Mouse (Mus musculus) mouse trophoblast stem cell (cell line): ENCODE data around the gene Arhgef39.

ENCODE experiments used
- in situ Hi-C, 2 experiments: fragments of 300-500 bp; cut with MseI, MboI; formaldehyde crosslinking; loops; 2 replicates in 1 of 2; 3 replicates in 1 of 2; pipeline ENCODE4 v1.15.1; 2025

Arhgef39 gene

GRCm38 (mm10) chr4:43499407-43500333 lies at the start of gene Arhgef39:
Gene Arhgef39, minus strand, starts transcription at chr4:43499695.
- in situ Hi-C loops: no loop called here

DNA sequence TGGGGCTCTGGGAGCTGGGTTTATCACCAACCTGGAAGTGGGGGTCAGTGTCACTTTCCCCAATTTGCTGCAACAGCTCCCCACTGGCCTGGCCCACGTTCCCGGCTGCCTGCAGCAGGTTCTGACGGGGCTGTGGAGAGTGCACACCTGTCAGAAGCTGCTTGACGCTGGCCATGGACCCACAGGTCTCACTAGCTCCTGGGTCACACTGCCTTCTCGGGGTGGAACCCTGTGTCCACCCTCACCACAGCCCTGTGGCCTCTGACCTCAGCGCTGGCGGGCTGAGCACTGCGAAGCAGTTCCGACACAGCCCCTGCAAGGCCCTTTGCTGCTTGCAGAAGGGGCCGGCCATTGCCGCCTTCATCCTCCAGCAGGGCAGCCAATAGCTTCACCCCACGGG lies 49.6 kb upstream of the Arhgef39 start:
- in situ Hi-C loops: no loop called here

DNA sequence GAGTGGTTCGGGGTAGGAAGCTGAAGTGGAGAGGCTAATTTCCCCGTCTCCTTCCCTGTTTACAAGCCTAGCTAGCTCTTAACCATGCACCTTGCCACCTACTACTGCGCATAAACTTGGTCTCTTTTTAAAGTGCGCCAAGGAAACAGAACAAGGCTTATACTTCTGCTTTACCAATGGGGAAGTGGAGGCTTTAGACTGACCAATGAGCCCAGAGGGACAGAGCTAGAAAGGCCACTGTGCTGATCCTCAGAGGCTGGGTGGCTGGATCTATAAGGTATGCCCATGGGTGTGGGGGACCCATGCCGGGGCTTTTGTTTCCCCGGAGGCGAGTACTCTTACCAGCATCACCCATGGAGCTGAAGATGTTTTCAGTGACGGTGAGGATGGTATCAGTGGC lies 47.7 kb upstream of the Arhgef39 start:
- in situ Hi-C loops: no loop called here

- in situ Hi-C loops: no loop called here
Measured at GRCm38 (mm10) chr4:43546375-43547047, 47.0 kb upstream of the Arhgef39 start.

DNA sequence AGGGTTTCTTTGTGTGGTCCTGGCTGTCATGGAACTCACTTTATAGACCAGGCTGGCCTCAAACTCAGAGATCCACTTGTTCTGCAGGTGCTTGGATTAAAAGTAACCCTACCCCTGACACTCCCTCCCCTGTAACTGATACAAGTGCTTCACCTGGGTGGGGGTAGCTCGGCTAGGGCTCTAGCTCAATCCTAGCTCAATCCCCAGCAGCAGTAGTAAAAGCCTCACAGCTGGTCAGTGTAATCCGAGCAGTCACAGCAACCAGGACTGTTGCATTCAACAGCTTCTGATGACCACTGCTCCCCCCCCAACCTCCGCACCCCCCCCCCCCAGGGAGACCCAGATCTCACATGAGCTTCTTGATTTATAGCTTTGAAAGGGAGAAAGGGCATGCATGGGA lies 42.5 kb upstream of the Arhgef39 start:
- in situ Hi-C loops: no loop called here

DNA sequence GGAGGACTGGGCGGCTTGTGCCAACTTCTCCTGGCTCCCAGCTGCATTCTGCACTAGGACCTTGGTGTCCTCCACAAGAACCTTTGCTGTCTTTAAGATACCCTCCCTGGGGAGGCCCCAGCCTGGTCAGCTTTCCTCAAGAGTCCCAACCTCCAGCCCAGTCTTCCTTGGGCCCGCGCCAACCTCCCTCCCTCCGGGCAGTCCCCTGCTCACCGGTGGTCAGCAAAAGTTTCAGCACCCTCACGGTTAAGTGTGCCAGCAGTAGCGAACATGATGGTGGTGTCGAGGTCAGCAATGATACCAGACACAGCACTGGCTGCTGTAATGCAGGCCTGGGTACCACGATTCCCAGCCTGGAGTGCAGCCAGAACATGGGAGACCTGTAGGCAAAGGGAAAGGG lies 36.5 kb upstream of the Arhgef39 start:
- in situ Hi-C loops: no loop called here

DNA sequence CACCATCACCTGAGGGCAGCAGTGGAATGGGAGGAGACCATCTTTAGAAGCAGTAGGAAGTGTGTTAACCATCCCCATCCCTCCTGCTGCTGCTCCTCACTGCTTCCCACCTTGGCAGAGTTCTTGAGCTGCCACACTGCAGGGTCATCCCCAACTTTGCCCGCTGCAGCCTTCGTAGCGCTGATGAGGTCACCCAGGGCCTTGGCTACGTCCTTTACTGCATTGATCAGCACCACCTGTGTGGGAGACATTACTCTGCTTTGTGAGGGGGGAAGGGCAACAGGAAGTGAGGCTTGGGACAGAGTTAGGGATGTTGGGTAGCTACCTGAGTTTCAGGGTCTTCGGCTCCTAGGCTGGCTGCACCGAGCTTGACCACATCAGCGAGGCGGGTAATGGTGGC lies 36.1 kb upstream of the Arhgef39 start:
- in situ Hi-C loops: no loop called here

- in situ Hi-C loops: no loop called here
Measured at GRCm38 (mm10) chr4:43533270-43533669, 33.8 kb upstream of the Arhgef39 start.

GRCm38 (mm10) chr4:43530581-43530980 lies 31.1 kb upstream of the Arhgef39 start:
- in situ Hi-C loops: no loop called here

- in situ Hi-C loops: no loop called here
Measured at GRCm38 (mm10) chr4:43530081-43530501, 30.6 kb upstream of the Arhgef39 start.

DNA sequence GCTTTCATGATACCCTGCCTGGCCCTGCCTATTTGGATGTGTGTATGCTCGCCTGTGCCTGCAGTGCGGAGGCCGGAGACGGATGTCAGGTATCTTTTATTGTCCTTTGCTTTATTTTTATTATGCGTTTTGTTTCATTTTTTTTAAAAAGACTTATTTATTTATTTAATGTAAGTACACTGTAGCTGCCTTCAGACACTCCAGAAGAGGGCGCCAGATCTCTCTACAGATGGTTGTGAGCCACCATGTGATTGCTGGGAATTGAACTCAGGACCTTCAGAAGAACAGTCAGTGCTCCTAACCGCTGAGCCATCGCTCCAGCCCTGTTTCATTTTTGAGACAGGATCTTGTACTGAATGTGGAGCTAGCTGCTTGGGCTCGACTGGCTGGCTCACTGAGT lies 29.0 kb upstream of the Arhgef39 start:
- in situ Hi-C loops: no loop called here

GRCm38 (mm10) chr4:43527880-43528279 lies 28.4 kb upstream of the Arhgef39 start:
- in situ Hi-C loops: no loop called here

DNA sequence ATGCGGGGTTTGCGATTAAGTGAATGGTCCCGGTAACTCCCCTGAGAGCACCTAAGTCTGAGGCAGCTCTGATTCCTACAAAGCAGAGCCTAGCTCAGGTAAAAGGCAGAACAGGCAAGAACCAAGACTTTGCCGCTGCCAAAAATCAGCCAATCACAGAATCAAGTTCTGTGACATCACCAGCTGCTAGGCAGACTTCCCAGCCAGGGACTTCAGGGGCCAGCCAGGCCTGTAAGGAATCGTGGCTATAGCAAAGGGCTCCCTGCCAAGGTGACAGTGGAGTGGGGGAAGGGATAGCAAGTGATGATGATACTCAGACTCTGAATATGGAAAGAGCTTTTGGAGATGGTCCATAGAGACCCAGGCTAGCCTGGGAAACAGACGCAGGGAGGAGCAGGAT lies 20.5 kb upstream of the Arhgef39 start:
- in situ Hi-C loops: no loop called here

GRCm38 (mm10) chr4:43519551-43519950 lies 20.1 kb upstream of the Arhgef39 start:
- in situ Hi-C loops: no loop called here

DNA sequence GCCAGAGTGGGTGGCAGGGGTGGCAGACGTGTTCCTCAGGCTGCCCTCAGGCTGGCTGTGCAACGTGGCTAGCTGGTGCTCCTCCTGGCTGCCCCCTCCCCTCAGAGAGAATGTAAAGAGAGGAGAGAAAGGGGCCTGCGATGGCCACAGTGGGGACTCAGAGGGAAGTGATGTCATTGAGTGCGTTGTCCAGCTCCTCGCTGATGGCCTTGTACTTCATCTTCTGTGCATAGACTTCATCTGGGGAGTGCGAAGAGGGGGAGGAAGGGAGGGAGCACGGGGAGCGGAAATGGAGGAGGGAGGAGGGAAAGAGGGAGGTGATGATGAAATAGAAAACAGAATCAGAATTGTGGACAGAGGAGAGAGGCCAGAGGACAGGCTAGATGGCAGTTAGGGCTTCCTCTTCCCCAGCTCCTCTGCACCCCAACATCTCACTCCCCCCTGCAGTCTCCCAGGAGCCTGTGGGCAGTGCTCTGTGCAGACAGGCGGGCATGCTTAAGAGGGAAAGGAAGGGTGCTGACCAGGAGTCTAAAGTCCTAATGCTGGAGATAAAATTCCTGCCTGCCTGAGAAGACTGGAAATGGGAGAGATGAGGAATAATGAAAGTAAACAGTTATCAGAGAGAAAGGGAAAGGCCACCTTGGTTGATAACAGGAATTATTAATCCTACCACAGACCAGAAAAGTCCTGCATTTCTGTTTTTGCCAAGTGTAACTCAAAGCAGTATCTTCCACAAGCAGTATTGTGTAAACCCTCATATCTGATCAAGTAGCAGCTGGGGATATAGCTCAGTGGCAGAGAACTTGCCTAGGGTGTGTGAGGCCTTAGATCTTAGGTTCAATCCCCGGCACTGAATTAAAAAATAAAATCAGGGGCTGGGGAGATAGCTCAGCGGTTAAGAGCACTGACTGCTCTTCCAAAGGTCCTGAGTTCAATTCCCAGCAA lies 16.5 kb upstream of the Arhgef39 start:
- in situ Hi-C loops: no loop called here

DNA sequence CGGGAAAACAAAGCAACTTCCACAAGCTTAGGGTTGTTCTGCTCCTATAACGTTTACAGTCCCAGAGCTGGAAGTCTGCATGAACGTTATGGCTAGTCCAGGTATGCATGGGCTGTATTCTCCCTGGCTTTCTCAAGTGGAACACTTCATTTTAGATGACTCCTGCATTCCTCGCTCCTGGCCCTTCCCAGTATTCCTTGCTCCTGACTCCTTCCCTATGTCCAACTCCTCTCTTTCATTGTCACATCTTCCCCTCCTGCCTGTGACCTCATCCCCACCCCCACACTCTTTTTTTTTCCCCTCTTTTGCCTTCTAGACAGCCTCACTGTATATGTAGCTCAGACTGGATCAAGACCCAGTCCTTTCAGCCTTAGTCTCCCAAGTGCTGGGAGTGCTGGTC lies 14.3 kb upstream of the Arhgef39 start:
- in situ Hi-C loops: no loop called here

DNA sequence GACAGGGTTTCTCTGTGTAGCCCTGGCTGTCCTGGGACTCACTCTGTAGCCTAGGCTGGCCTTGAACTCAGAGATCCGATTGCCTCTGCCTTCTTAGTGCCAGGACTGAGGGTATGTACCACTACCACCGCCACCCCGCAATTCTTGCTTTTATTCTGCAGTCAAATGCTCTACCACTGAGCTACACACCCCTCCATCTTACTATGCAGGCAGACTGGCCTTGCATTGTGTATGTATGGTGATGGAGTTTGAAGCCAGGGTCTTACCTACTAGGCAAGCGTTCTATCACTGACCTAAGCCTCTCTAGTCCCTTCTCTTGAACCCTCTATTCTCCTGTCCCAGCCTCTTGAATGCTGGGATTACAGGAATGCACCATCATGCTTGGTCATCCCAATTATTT lies 13.8 kb upstream of the Arhgef39 start:
- in situ Hi-C loops: no loop called here

- in situ Hi-C loops: no loop called here
Measured at GRCm38 (mm10) chr4:43512653-43513052, 13.2 kb upstream of the Arhgef39 start.

DNA sequence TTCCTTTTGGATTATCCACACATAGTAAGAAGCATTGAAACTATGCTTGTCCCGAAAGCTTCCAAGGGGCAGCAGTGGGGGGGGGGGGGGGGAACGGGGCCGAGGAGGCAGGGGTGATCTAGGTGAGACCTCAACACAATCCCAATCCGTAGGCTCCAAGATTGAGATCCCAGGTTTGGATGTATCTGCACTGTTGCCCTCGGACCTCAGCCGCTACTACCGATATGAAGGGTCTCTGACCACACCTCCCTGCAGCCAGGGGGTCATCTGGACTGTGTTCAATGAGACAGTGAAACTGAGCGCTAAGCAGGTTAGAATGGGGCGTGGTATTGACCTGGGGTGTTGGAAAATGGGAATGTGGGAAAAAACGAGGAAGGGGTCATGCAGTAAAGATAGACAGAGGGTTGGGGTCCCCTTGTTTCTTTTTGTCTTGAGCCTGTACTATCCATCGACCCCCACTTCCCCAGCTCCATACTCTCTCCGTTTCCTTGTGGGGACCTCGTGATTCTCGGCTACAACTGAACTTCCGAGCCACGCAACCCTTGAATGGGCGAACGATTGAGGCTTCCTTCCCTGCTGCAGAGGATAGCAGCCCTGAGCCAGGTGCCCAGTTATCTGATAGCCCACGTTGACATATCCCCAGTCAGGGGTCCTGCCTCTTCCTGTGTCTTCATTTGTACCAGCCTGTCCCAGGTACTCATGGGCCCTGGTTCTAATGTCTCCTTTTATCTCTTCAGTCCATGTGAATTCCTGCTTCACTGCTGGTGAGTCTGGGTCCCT lies 12.4 kb upstream of the Arhgef39 start:
- in situ Hi-C loops: no loop called here

DNA sequence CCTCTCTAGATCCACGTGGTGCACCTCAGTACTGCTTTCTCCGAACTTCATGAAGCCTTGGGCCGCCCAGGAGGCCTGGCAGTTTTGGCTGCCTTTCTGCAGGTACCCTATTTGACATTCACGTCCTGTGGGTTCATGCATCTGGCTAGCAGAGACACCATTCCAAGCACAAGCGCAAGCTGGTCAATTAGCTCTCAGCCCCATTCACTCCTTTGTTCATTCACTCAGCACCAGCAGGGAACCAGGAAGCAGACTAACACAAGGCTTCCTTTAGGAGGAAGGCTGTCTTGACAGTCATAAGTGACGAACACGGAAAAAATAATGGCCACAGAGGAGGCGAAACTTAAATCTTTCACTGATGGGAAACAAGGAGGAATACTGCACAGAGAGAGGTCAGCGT lies 9.6 kb upstream of the Arhgef39 start:
- in situ Hi-C loops: no loop called here

GRCm38 (mm10) chr4:43508666-43508997 lies 9.1 kb upstream of the Arhgef39 start:
- in situ Hi-C loops: no loop called here
